Mouse (Mus musculus): ENCODE data around the gene Aasdh. TPM values are rescaled to one million over a fixed set of nuclear protein-coding genes. Genes with fewer than 3 reads are reported as not detected.
"Not testable (repeated sequence)": the region's sequence is repeated elsewhere in the genome, so short reads cannot be mapped to it uniquely, and the experiment has no call there.

Aasdh gene
- total RNA-seq, 2 experiments from 2014 or later: 7.9 to 8.4 TPM

- intact Hi-C loops (cut with DNase I; ENCODE audit: low total_unique reads): no loop called here
- DNase-seq: peak; percentile 87
These were observed 18.1 kb upstream of the Aasdh start for GRCm38 (mm10) chr5:76923428-76923827.

GRCm38 (mm10) chr5:76922833-76923232 is 17.5 kb upstream of the Aasdh start:
- no peak for DNase-seq
- intact Hi-C loops (cut with DNase I; ENCODE audit: low total_unique reads): no loop called here

GRCm38 (mm10) chr5:76912522-76912921 is 7.2 kb upstream of the Aasdh start:
- intact Hi-C loops (cut with DNase I; ENCODE audit: low total_unique reads); DNase-seq: not testable (repeated sequence)

GRCm38 (mm10) chr5:76910807-76911206 is 5.5 kb upstream of the Aasdh start:
- intact Hi-C loops (cut with DNase I; ENCODE audit: low total_unique reads): no loop called here
- DNase-seq: no peak

- no peak for DNase-seq
- intact Hi-C loops (cut with DNase I; ENCODE audit: low total_unique reads): no loop called here
These were observed 813 bp upstream of the Aasdh start for GRCm38 (mm10) chr5:76906155-76906499.

- intact Hi-C loops (cut with DNase I; ENCODE audit: low total_unique reads): no loop called here
- no peak for DNase-seq
These were observed 455 bp downstream of the Aasdh start for GRCm38 (mm10) chr5:76904713-76905404.

GRCm38 (mm10) chr5:76902131-76902530 is 3.2 kb downstream of the Aasdh start:
- no peak for DNase-seq
- intact Hi-C loops (cut with DNase I; ENCODE audit: low total_unique reads): no loop called here

GRCm38 (mm10) chr5:76893084-76893483 is 12.2 kb downstream of the Aasdh start:
- DNase-seq: no peak
- intact Hi-C loops (cut with DNase I; ENCODE audit: low total_unique reads): no loop called here

- intact Hi-C loops (cut with DNase I; ENCODE audit: low total_unique reads): no loop called here
- DNase-seq: no peak
These were observed 12.7 kb downstream of the Aasdh start for GRCm38 (mm10) chr5:76892608-76893007.

GRCm38 (mm10) chr5:76887011-76887410 is 18.3 kb downstream of the Aasdh start:
- intact Hi-C loops (cut with DNase I; ENCODE audit: low total_unique reads): no loop called here
- DNase-seq: no peak

GRCm38 (mm10) chr5:76884107-76884506 is 21.2 kb downstream of the Aasdh start:
- DNase-seq: no peak

GRCm38 (mm10) chr5:76876106-76876758 is 29.1 kb downstream of the Aasdh start:
- no peak for DNase-seq
- intact Hi-C loops (cut with DNase I; ENCODE audit: low total_unique reads): no loop called here

More at GRCm38 (mm10) chr5:76884107-76884506, 21.2 kb downstream of the Aasdh start:
- intact Hi-C loops (cut with DNase I; ENCODE audit: low total_unique reads): no loop called here

- no peak for DNase-seq
- intact Hi-C loops (cut with DNase I; ENCODE audit: low total_unique reads): no loop called here
These were observed 35.8 kb downstream of the Aasdh start for GRCm38 (mm10) chr5:76869553-76869952.

- intact Hi-C loops (cut with DNase I; ENCODE audit: low total_unique reads): no loop called here
- DNase-seq: no peak
These were observed 36.5 kb downstream of the Aasdh start for GRCm38 (mm10) chr5:76868693-76869286.

GRCm38 (mm10) chr5:76866819-76867218 is 38.5 kb downstream of the Aasdh start:
- DNase-seq: no peak
- intact Hi-C loops (cut with DNase I; ENCODE audit: low total_unique reads): no loop called here

GRCm38 (mm10) chr5:76858444-76858843 is 46.9 kb downstream of the Aasdh start:
- intact Hi-C loops (cut with DNase I; ENCODE audit: low total_unique reads): no loop called here
- DNase-seq: no peak

GRCm38 (mm10) chr5:76857103-76858015 is 48.0 kb downstream of the Aasdh start:
- intact Hi-C loops (cut with DNase I; ENCODE audit: low total_unique reads): no loop called here
- no peak for DNase-seq

GRCm38 (mm10) chr5:76855829-76856600 is 49.3 kb downstream of the Aasdh start:
- intact Hi-C loops (cut with DNase I; ENCODE audit: low total_unique reads): no loop called here
- DNase-seq: no peak

- intact Hi-C loops (cut with DNase I; ENCODE audit: low total_unique reads): no loop called here
- peak; percentile 70 for DNase-seq
These were observed 51.8 kb downstream of the Aasdh start for GRCm38 (mm10) chr5:76853549-76853948.
